Mouse (Mus musculus) hindlimb bud, embryonic 11.5 days (tissue): ENCODE results near the gene Mpp3.

Source experiments
- DNase-seq: peaks from one replicate; pipeline ENCODE4 v3.0.0-alpha.2; 2012; ENCODE audit warnings: low read depth, low spot score; ENCODE audit errors: extremely low spot score

Mpp3 gene

GRCm38 (mm10) chr11:102040138-102040524, 11.9 kb upstream of the Mpp3 start:
- DNase-seq: peak; percentile 82

GRCm38 (mm10) chr11:102039487-102040137, 11.4 kb upstream of the Mpp3 start:
- DNase-seq: no peak

GRCm38 (mm10) chr11:102037789-102038188, 9.5 kb upstream of the Mpp3 start:
- no peak for DNase-seq

GRCm38 (mm10) chr11:102036336-102036735, 8.1 kb upstream of the Mpp3 start:
- DNase-seq: no peak

GRCm38 (mm10) chr11:102035456-102035960, 7.2 kb upstream of the Mpp3 start:
- no peak for DNase-seq

- DNase-seq: no peak
Observed at GRCm38 (mm10) chr11:102034887-102035286, 6.6 kb upstream of the Mpp3 start.

DNA sequence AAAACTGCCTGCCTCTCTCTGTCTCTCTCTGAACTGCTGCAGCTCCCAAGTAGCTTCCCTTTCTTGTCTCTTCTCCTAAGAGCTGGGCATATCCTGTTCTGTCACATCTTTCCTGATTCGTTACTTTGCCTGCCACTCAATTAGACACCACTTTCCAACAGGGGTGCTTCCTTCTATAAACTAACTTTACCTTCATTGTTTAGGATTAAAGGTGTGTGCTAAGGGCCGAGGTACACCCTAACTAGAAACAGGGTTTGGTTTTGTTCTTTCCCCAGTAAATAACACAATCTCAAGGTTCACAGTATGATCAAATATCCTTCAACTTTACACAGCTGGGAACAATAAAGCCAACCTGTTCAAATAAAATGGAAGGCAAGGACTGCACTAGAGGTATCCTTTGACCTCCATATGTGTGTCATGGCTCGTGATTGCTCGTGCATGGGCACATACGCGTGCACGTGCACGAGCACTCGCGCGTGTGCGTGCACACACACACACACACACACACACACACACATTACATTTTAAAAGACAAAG, 4.9 kb upstream of the Mpp3 start:
- DNase-seq: no peak

DNA sequence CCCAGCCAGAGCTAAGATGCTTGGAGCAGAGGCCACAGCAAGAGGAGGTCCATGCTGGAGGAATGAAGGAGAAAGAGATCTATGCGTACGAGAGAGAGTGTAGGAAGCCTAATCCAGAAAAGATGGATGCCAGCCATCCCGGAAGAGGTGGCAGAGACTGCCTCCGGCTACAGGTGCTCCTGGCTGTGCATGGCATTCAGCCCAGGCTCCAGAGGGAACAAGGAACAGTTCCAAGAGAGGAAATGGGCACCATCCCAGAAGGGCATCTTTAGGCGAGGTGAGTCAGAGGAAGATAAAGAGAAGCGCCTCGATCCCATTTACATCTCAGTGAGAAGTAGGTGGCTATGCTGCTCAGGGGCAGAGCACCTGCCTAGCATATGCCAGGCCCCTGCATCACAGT, 2.9 kb upstream of the Mpp3 start:
- no peak for DNase-seq

- no peak for DNase-seq
Observed at GRCm38 (mm10) chr11:102029966-102030365, 1.7 kb upstream of the Mpp3 start.

DNA sequence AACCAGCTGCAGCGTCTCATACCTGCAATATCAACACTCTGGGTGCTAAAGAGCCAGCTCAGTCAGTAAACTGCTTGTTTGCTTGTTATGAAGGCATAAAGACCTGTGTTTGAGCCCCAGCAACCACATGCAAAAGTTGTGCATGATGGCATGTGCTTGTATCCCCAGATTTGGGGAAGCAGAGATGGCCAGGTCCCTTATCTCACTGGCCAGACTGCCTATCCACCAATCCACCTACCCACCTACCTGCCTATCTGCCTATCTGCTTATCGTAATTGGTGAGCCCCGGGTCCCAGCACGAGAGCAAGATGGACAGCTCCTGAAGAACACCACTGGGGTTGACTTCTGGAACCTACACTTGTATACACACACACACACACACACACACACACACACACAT, 1.0 kb upstream of the Mpp3 start:
- DNase-seq: no peak

DNA sequence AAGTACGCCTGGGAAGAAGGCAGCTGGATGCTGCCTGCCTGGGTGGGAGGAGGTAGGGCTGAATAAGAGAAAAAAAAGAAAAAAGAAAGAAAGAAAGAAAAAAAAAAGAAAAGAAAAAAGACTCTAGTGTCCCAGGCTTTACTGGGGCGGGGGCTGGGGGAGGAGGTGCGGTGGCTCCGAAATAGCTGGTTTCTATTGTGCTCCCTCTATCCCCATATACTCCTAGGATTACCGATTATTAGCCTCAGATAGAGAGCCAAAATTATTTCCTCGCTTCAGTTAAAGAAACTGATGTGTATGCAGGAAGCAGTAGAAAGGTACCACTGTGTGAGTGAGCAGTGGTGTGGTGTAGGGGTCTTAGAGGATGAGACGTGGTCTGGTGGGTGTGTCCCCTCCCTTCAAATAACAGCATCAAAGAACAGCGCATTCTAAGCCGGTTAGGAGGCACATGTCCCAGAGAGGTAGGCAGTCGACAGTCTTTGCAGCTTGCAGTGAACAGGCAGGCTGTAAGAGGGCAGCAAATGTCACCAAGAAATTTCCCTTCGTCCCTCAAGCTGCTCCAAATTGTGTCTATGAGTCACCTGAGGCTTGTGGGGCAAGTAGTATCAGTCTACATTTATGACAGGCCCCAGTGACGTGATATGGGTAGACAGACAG, 772 bp downstream of the Mpp3 start:
- DNase-seq: no peak

- DNase-seq: peak; percentile 39
Observed at GRCm38 (mm10) chr11:102026694-102027360, 1.4 kb downstream of the Mpp3 start.

DNA sequence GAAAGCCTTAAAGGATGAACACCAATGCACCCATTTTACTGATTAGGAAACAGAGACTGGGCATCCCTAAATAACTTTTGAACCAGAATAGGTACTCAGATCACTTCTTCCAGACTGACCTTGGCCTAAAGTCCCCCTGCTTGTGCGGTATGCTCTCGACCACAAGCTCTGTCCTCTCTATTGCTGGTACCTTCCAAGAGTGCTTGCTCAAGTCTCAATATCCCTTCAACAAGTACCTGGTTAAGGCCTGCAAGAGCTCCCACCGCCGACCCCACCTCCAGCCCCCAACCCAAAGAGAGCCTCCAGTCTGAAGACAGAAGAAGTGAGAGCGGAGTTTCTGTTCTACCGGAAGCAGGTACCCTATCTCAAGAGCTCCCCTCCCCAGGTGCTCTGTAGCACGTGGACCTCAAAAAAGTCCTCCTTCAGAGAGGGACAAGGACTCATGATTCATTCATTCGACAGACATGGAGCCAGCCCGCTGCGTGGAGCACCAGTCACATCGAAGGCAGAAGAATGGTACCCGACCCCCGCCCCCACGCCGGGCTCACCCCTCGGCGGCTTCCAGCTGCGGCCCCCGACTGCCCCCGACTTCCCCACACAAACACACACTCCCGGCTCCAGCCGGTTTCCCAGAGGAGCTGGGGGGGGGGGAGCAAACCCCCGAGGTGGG, 2.1 kb downstream of the Mpp3 start:
- no peak for DNase-seq

DNA sequence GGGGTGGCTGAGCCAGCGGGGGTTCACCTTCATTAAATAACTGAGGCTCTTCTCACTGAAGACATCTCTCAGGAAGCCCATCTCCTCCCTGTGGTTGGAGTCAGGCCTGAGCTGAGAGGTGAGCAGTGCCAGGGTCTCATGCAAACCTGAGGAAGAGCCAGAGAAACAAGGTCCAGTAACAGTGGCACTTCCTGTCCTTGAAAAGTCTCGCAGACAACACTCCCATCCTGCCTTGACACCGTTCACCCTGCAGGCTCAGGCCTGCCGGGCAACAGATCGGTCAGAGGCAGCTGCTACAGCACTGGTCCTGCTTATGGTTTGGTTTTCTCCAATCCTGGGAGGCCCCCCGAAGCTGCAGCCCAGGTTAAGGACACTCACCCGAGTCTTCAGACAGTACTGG, 2.9 kb downstream of the Mpp3 start:
- DNase-seq: no peak

DNA sequence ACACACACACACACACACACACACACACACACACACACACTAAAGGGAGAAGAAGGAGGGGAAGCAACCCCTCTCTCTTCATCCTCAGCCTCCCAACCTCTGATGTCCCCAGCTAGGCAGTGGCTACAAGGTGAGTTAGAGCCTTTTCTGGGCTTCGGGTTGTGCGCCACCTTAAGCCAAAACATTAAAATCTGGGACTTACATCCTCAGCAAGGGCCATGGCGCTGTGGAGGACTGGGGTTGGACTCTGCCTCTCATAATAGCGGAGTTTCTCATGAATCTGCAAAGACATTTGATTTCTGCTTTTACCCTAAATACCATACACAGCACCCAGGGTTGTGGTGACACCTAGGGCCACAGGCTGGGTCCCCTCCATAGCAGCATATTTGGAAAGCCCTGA, 3.4 kb downstream of the Mpp3 start:
- DNase-seq: no peak

- DNase-seq: no peak
Observed at GRCm38 (mm10) chr11:102024084-102024758, 4.0 kb downstream of the Mpp3 start.

GRCm38 (mm10) chr11:102023406-102023805, 4.9 kb downstream of the Mpp3 start:
- no peak for DNase-seq

GRCm38 (mm10) chr11:102021196-102021595, 7.1 kb downstream of the Mpp3 start:
- no peak for DNase-seq

DNA sequence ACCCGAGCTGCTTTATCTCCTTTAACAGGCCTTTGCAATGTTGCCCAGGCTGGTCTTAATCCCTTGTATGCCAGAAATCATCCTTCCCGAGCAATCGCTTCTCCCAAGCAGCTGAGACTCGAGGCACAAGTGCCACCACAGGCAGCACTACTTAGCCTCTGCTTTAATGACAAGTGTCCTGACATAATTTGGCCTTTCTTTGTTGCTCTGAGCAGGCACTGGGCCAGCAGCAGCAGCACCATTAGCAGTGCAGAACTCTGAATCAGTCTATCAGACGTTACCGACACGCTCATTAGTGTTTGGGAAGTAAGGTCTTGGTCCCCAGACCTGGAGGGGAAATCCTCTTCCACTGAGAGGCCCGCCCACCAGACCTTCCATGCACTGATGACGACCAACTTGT, 8.5 kb downstream of the Mpp3 start:
- DNase-seq: no peak

DNA sequence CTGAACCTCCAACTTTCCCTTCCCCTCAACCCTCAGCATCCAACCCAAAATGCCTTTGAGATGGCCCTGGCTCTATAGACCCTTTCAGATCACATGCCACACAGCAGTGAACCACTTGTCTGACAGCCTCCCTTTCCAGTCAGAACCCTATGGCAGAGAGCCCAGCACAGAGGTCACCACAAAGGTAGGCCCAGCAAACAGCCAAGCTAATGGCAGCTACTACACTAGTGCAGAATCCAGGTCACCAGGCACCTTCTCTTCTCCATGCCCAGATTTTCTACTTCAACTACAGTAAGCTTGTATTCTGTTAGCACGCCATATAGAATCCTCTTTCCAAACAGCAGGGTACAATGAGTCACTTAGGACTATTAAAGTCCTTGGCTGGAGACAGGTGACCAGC, 12.1 kb downstream of the Mpp3 start:
- DNase-seq: no peak

- no peak for DNase-seq
Observed at GRCm38 (mm10) chr11:102015472-102015871, 12.8 kb downstream of the Mpp3 start.
